Mouse (Mus musculus): Measurements from ENCODE around the gene Hand2.

Gene Hand2

DNA sequence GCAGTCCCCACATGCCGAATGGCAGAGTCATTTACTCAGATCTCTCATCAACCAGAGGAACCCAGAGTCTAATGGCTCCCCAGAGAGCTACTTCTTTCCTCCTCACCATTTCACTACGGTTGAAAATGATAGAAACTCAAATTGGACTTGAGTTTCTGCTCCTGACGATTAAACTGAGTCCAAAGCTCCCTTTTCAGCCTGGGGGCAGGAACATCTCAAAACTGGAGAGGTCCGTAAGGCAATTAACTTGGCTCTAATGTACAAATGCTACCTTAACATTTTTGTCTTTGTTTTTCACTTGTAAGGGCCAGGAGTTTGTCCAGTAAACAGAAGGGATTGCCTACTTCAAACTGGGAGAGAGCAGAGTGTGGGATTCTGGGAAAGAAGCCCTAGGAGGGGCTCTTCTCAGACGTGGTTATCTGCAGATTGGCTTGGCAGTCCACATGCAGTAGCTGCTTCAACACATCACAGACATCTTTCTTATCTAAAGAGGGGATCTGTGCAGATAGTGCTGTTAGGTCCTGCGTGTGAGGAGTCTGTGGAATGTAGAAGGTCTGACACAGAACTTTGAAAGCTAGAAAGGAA is 23.0 kb downstream of the Hand2 start:
- no peak for DNase-seq

DNA sequence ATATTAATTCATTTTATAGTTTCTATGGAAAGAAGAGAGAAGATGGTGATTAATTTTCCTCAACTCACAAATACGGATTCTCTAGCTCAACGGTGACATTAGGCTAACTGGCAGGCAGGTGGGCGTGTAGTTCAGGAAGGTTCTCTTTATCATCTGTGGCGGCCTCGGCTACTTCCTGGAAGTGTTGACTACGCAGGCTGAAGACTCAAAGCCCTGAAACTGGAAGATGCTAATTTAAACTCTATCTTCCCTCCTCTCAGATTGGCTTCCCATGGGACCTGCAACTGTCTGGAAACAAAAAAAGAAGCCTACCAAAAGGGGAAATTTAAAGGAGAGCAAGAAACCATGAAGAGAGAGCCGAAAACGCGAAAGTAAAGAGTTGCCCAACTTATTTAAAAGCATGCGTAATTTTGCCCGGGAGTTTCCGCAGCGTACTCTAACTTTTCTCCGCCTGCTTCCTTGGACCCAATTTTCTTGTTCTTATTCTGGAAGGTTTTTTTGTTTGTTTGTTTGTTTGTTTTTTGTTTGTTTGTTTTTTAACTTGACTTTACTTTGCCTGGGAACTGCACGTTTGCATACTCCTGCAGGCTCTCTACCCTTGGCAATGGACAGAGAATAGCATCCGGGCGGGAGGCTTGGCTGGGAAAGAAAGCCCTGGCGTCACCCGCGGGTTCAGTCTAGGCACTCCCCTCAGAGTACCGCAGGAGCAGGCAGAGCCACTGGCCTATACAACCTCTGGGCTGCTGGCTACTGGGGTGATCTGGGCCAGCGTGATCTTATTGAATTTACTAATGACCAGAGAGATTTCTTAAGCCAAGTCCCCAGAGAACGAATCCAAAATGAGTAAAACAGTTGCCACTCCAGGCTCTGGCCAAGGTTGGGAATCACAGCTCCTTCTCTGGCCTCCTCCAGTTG is 24.4 kb downstream of the Hand2 start:
- no peak for DNase-seq

DNA sequence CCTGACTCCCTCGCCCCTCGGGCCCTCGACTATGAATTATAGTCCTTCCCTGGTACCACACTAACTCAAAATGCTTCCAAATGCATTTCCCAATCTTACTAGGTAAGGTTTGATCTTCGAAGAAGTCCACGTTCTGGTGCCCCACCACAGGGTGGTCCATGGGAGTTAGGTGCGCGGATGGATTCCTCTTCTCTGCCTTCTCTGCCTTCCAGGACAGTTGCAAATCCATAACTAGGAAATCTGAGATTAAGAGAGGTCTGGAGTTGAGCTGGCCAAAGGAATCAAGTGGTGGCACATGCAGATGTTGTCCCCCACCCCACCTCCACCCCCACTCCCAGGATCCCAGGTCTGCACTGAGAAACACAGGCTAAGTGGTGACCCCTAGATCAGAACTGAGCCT is 25.6 kb downstream of the Hand2 start:
- DNase-seq, result no peak

DNA sequence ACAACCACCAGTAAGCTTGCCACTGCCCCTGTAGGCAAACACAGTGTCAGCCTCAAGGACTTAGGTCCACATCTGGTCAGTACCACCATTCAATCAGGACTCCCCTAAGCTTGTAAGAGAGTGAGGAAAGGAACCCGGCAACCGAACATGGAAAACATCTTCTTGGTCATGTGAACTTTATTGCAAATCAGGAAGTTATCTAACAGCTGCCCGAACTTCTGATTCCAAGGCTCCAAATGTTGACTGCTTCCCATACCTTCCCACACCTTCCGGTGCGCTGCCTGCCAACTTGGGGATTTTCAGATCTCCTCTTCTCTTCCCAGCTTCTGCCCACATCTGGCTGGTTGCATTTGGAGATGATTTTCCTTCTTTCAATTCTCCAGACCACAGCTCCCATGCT is 26.4 kb downstream of the Hand2 start:
- no peak for DNase-seq

DNA sequence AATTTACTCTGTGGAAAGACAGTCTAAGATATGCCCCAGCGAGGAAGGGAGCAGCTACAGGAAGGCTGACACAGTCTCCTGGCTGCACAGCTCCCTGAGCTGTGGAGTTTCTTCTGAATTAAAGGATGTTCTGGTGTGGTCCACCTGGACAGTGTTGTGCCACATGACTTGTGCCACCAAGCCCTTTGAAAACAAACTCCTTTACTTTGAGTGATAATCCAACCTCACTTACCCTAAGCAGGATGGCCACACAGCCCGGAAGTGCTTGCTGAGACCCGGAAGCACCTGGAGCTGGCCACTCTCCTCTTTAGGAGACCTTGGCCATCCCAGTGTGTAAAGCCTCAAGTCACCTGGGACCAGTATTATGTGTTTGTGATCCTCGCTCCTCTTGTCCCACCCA is 27.5 kb downstream of the Hand2 start:
- DNase-seq, result no peak

DNA sequence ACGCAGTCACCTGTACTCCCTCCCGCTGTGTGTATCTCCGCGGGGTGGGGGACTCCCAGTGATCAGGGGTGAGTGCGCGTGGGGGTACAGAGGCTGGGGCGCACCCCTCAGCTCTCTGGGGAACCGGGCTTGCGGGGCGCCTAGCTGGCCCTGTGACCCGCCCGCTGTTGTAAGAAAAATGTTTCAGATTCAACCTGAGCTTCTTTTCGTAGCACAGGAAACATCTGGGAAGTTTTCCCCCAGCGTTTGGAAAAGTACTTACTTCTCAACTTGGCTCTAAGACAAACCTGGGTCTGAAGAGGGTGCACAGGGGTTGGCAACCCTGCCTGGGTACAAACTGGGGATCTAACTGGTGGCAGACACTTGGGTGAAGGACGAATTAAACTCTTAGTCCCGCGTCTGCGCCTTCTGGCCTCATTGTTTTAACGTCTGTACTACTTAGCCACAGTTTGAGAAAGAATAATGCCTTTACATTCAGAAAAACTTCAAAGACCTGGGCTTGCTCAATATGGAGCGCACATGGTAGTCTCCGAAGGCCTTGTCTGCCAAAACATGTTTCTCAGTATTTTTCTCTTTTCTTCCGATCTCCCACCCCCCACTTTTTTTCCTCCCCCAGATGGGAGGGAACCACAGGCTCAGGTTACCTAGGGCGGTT is 28.2 kb downstream of the Hand2 start:
- DNase-seq, result no peak

DNA sequence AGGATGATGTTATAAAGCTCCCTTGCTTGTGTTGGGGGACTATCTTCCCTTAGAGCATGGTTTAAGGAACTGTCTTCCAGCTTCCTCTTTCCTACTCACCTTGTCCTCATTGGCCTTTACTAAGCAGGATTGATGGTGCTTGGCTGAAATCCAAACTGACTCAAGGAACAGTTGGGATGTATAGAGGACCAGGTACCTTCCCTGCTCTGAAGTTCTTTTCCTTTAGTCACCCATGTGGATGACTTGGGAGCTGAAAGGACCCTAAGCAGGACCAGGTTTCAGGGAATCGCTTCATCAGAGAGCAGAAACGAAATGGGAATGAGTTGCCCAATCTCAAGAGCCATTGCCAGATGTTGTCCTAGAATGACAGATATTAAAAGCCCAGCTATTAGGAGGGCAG is 31.1 kb downstream of the Hand2 start:
- no peak for DNase-seq

DNA sequence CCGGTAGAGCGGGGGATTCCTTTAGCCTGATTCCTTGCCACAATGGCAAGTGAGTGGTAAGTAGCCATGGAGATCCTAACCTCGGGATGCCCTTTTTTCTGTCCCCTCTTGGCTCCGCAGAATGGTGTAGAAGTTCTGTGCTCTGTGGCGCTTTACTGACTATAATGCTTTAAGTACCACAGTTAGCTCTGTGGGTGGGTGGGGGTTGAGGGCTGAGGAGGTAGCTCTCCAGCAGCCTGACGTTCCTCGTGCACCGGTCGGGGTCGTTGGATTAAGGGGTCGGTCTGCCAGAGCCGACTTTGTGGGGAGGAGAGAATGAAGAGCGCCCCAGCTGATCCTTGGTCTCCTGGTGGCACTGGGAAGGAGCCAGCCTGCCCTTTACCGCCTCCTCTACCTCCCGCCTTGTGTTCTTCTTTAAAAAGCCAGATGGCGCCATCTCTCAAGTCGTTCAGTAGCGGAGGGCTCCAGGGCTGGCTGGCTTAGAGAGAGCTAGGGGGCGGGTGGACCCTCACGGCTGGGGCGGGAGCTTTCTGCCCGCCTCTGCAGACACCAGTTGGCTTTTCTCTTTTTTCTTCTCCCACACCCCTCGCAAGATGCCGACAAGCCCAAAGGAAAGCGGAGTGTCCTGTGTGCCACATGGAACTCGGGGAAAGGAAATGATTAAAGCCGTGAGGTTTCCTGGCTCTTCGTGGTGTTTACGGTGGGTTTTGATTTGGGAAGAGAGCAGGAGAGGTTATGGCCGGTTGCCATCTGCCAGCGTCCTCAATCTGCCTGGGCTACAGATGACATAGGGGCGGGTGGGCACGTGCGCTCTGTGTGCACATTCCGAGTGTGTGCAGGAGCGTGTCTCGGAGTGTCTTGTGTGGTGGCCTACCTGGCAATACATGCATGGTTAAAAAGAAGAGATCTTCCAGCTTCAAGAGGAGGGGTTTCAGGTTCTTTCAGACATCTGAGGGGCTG is 32.8 kb downstream of the Hand2 start:
- peak; percentile 25 for DNase-seq

DNA sequence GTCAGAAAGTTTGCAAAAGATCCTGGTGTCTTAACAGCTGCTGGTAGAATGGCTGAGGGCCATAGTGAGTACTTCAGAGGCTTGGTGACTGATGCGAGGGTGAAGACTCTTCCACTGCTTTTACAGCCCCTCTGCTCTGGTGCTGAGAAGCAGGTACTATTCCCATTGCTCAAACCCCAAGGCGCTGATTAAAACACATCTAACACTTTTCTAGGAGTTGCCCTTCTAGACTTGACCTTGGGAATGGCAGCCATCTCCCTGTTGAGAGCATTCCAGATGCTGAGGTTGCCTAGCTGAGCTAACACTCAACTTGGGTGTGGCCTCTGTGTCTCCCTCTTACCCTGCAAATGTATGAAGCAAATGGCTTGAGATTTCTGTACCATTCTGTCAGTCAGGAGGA is 34.1 kb downstream of the Hand2 start:
- DNase-seq, result no peak

DNA sequence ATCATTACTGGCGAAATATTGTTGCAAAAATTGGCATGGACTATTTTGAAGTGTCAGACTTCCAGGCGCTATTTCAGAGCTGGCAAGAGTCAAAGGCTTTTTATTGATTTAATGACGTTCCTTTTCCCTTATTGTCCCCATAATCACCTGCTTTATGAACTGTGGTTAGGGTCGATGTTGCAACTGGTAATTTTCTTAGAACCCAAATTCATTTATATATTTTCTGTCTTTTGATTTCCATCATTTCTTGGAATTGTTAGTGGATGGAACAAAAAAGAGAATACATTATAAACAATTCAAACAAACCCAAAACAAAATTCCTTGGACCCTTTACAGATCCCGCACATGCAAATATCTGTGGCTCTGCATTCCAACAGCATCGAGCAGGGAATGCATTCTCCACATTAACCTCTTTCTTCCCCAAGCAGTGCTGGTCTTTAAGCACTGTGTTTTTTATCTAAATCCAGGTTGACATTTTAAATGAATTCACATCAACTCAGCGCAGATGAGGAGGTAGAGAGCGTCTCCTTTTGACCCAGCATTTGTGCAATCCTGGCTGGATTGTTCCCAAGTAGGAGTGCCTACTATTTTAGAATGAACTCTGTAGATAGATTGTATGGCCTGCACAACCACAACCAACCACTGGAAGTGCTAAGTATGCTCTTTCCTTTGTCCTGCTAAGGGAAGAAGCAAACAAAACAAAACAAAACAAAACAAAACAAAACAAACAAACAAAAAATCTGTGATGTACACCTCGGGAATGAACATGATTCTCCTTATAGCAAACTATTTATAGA is 35.9 kb downstream of the Hand2 start:
- DNase-seq, result no peak

DNA sequence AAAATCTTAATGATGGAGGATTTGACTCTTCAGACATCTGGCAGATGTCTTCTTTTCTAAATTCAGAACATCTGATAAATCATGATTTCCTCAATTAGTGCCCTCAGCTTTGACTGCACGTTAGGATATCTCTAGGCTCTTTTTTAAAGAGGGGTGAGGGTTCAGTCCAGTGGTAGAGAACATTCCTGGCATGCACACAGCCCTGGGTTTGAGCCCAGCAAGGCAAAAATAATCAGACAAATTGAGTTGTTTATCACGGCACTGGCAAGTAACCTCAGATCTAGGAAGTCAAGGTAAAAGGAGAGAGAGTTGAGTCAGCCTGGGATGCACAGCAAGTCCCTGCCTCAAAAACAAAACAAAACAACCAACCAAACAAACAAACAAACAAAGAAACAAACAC is 39.7 kb downstream of the Hand2 start:
- no peak for DNase-seq

DNA sequence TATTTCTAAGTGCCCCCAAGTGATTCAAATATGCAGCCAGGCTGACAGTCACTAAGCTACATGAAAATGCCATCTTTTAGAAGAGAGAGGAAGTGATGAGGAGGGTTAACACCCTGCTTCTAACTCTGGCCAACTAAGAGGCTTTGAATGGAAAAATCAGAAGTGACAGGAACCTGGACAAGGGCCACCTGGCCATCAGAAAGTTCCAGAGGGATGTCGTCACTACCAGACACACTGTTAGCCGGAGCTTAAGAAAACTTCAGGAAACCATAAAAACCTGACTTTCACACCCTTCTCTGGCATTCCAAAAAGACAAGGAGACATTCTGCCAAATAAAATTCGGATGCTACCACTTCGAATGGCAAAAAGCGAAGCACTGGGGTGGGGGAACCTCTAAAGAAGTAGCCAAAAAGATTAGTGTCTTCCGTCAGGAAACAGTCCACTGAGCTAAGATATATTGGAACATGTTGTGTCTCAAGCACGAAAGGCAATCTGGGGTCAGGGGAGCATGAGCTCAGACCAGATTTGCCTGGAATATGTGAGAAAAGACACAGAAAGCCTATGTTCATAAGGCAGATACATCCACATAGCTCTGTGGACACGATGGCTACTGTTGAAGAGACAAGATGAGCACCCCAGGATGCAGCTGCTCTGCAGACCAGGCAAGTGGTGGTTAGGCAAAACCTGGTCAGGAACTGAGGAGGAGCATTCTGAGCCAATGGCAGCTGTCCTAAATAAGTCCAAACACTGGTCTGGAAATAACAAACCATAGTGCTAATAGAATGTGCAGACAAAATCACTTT is 40.4 kb downstream of the Hand2 start:
- peak; percentile 55 for DNase-seq

DNA sequence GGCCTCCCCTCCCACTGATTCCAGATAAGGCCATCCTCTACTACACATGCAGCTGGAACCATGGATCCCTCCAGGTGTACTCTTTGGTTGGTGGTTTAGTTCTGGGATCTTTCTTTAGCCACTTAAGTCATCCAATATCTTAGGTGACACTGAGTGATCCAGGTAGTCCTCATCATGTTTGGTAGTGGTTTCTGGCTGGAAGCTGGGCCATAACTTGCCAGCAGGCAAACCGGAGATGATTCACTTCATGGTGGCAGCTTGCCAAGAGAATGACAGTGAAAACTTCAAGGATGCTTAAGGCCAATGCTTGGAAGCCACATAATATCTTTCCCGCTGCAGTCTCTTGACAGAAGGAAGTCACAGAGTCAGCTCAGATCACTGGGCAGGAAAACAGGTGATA is 42.1 kb downstream of the Hand2 start:
- DNase-seq, result peak; percentile 39

DNA sequence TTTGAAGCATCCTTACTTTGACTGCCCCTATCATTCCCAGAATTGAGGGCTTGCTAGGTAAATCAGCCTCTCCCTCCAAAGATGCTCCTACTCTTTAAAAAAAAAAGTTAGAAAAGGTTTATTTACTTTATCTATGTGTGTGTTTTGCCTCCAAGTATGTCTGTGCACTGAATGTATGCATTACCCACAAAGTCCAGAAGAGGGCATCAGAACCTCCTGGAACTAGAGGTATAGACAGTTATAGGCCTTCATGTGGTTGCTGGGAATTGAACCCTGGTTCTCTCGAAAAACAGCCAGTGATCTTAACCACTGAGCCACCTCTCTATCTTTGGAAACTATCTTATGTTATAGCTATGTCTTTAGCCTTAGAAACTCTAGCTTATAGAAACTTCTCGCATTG is 53.3 kb downstream of the Hand2 start:
- DNase-seq, result no peak

Data from kidney, postnatal 14 days (tissue).